Mouse (Mus musculus) bone marrow, adult 2 months (tissue): Measurements from ENCODE around the gene Ehbp1.

ENCODE experiments used
- CTCF ChIP-seq: fragments of 200-500 bp; IDR thresholded peaks from 2 replicates; pipeline ENCODE4 v1.5.1; 2011; ENCODE audit warnings: low read length, control low read depth; ENCODE audit not compliant: control insufficient read depth, insufficient read depth
- POLR2A ChIP-seq: fragments of 200-500 bp; IDR thresholded peaks from 2 replicates; pipeline ENCODE4 v1.6.1; 2011; ENCODE audit warnings: low read depth, mild to moderate bottlenecking, control low read depth, low read length, borderline replicate concordance; ENCODE audit not compliant: control insufficient read depth

- no peak for TF ChIP-seq POLR2A
- no peak for TF ChIP-seq CTCF
These were observed 67.9 kb downstream of the Ehbp1 start for GRCm38 (mm10) chr11:22274144-22274543.
